Mouse (Mus musculus): ENCODE data around the gene Olfr410. TPM values are rescaled to one million over a fixed set of nuclear protein-coding genes. Genes with fewer than 3 reads are reported as not detected.

Olfr410 gene
- polyA plus RNA-seq, 1 experiment, result not detected

- no peaks in the 10 kb centered on the region for H3K9me3 ChIP-seq (ENCODE audit: control insufficient read depth, low read length)
- no peaks in the 10 kb centered on the region for H3K36me3 ChIP-seq (ENCODE audit: control insufficient read depth)
- no peaks in the 10 kb centered on the region for H3K4me1 ChIP-seq (ENCODE audit: control insufficient read depth)
- H3K27me3 ChIP-seq (ENCODE audit: control insufficient read depth), result no peaks in the 10 kb centered on the region
- no peak overlapping the region for H3K4me3 ChIP-seq (replicated peaks)
- TF ChIP-seq TAL1 (IDR thresholded peaks at IDR 0.05; ENCODE audit: low read length) (no peak), GATA1 (IDR thresholded peaks at IDR 0.05; ENCODE audit: low read length) (no peak)
These were observed 11.8 kb downstream of the Olfr410 start for GRCm38 (mm10) chr11:74326044-74326443.

- TF ChIP-seq TAL1 (IDR thresholded peaks at IDR 0.05; ENCODE audit: low read length) (no peak), GATA1 (IDR thresholded peaks at IDR 0.05; ENCODE audit: low read length) (no peak)
- Histone ChIP-seq H3K4me3 (replicated peaks) (no peak overlapping the region), H3K4me1 (ENCODE audit: control insufficient read depth) (no peaks in the 10 kb centered on the region), H3K9me3 (ENCODE audit: control insufficient read depth, low read length) (no peaks in the 10 kb centered on the region), H3K27me3 (ENCODE audit: control insufficient read depth) (no peaks in the 10 kb centered on the region), H3K36me3 (ENCODE audit: control insufficient read depth) (no peaks in the 10 kb centered on the region)
These were observed 50.6 kb downstream of the Olfr410 start for GRCm38 (mm10) chr11:74287256-74287655.

GRCm38 (mm10) chr11:74283436-74283835 is 54.4 kb downstream of the Olfr410 start, which contains the start of gene Olfr59:
Olfr59 (plus strand) TSS chr11:74283736.
- Histone ChIP-seq H3K9me3 (ENCODE audit: control insufficient read depth, low read length) (peaks cover 8% of the 10 kb centered on the region), H3K27me3 (ENCODE audit: control insufficient read depth) (no peaks in the 10 kb centered on the region), H3K4me3 (replicated peaks) (no peak within 1 kb of the TSS), H3K4me1 (ENCODE audit: control insufficient read depth) (no peaks in the 10 kb centered on the region), H3K36me3 (ENCODE audit: control insufficient read depth) (no peaks in the 10 kb centered on the region)
- no peak for TF ChIP-seq TAL1 (IDR thresholded peaks at IDR 0.05; ENCODE audit: low read length)
- no peak for TF ChIP-seq GATA1 (IDR thresholded peaks at IDR 0.05; ENCODE audit: low read length)

Other genes starting within 250 kb of the Olfr410 start
- gene Olfr401, start 224.3 kb downstream of the Olfr410 start, polyA plus RNA-seq (2012), result not detected in 2 replicates
- not detected in 2 replicates for gene Olfr402, start 184.5 kb downstream of the Olfr410 start, polyA plus RNA-seq (2012)
- gene Olfr403, start 151.8 kb downstream of the Olfr410 start, polyA plus RNA-seq (2012), result 0.16 TPM in 1 of 2 replicates, not detected in the other
- not detected in 2 replicates for gene Olfr43, start 126.7 kb downstream of the Olfr410 start, polyA plus RNA-seq (2012)
- not detected in 2 replicates for gene Olfr406, start 78.2 kb downstream of the Olfr410 start, polyA plus RNA-seq (2012)
- not detected in 2 replicates for gene Olfr59, start 54.3 kb downstream of the Olfr410 start, polyA plus RNA-seq (2012)
- gene Olfr411, start 14.6 kb upstream of the Olfr410 start, polyA plus RNA-seq (2012), result not detected in 2 replicates
- not detected in 2 replicates for gene Olfr412, start 24.0 kb upstream of the Olfr410 start, polyA plus RNA-seq (2012)